Mouse (Mus musculus) midbrain, embryonic 16.5 days (tissue): ENCODE data around the gene Akr1c13. TPM values are rescaled to one million over a fixed set of nuclear protein-coding genes. Genes with fewer than 3 reads are reported as not detected.
"Not testable (repeated sequence)": the region's sequence is repeated elsewhere in the genome, so short reads cannot be mapped to it uniquely, and the experiment has no call there.

Experiments used
- ATAC-seq: fragments of 200-750 bp; cut with Nextera tagmentation; 2 replicates; pipeline ENCODE4 v1.8.0; 2017; ENCODE audit warnings: moderate TSS enrichment
- H3K27ac ChIP-seq: fragments of 300-500 bp; sonication (generic); 2 replicates; pipeline ENCODE4 v1.5.1; 2014; ENCODE audit warnings: mild to moderate bottlenecking, low read length, mixed read lengths
- H3K27me3 ChIP-seq: fragments of 300-500 bp; sonication (generic); 2 replicates; pipeline ENCODE4 v1.6.1; 2014; ENCODE audit warnings: low read depth, low read length, mixed read lengths; ENCODE audit not compliant: control insufficient read depth, insufficient read depth
- H3K36me3 ChIP-seq: fragments of 300-500 bp; sonication (generic); 2 replicates; pipeline ENCODE4 v1.6.1; 2014; ENCODE audit warnings: mild to moderate bottlenecking, low read length, moderate library complexity, mixed read lengths; ENCODE audit not compliant: control insufficient read depth, insufficient read depth
- H3K4me1 ChIP-seq: fragments of 300-500 bp; sonication (generic); 2 replicates; pipeline ENCODE4 v1.6.1; 2014; ENCODE audit warnings: mild to moderate bottlenecking, low read length, mixed read lengths; ENCODE audit not compliant: control insufficient read depth, insufficient read depth
- H3K4me2 ChIP-seq: fragments of 300-500 bp; sonication (generic); 2 replicates; pipeline ENCODE4 v1.6.1; 2014; ENCODE audit warnings: mild to moderate bottlenecking, low read length, mixed read lengths
- H3K4me3 ChIP-seq: fragments of 300-500 bp; sonication (generic); 2 replicates; pipeline ENCODE4 v1.5.1; 2014; ENCODE audit warnings: low read depth, mild to moderate bottlenecking, low read length, moderate library complexity, mixed read lengths
- H3K9ac ChIP-seq: fragments of 300-500 bp; sonication (generic); 2 replicates; pipeline ENCODE4 v1.6.1; 2014; ENCODE audit warnings: low read depth, low read length, mixed read lengths
- H3K9me3 ChIP-seq: fragments of 300-500 bp; sonication (generic); replicated peaks from 2 replicates; pipeline ENCODE4 v1.6.1; 2014; ENCODE audit warnings: mild to moderate bottlenecking, low read length, mixed read lengths; ENCODE audit not compliant: control insufficient read depth, poor library complexity, severe bottlenecking
- WGBS: fragments of 180-500 bp; shearing (Covaris S2); extraction: QIAGEN DNeasy Blood & Tissue Kit; methylation state at CpG from one replicate; pipeline ENCODE4 v1.1.7; 2014; 5-methylcytosine and 5-hydroxymethylcytosine counted together
- polyA plus RNA-seq: library from polyadenylated mRNA; unstranded; fragments of >200 nt; fragmentation: Nextera tagmentation; extraction: Ambion mirVana; gene quantifications from 2 replicates; pipeline ENCODE4 v1.2.1, GENCODE M21; 2015

Gene Akr1c13
- polyA plus RNA-seq, 1 experiment from 2014 or later: 1.5 TPM

DNA sequence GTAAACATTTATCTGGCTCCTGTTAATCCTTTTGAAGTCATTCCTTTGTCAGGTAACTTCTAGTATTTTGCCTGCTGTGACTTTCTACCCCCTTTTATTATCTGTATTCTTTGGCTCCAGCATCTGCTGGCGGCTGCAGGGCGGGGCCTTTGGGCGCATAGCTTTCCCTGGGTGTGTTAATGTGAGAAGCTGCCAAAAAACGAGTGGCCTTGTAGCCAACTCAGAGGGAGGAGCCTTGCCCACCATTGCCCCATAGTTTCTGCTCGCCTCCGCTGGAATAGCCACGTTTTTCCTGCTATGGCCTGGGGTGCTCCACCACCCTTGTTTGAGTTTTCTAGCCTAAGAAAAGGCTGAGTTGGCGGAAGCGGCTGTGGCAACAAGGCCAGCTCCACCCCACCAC is 7.8 kb upstream of the Akr1c13 start:
- no peak overlapping the region for H3K4me3 ChIP-seq
- H3K9ac ChIP-seq: no peak overlapping the region
- no peaks in the 10 kb centered on the region for H3K4me1 ChIP-seq
- H3K4me2 ChIP-seq: no peak overlapping the region
- 0 out of 2 replicates have a peak, but pooled peaks cover 2% of the 10 kb centered on the region for H3K9me3 ChIP-seq
- ATAC-seq: no peak
- no peaks in the 10 kb centered on the region for H3K27me3 ChIP-seq
- H3K36me3 ChIP-seq: no peaks in the 10 kb centered on the region
- no peak overlapping the region for H3K27ac ChIP-seq
- WGBS: 68% methylated on average over 9 of the region's 9 CpGs

- H3K27ac ChIP-seq, H3K4me2 ChIP-seq, ATAC-seq, H3K27me3 ChIP-seq, H3K36me3 ChIP-seq, H3K4me3 ChIP-seq, H3K9me3 ChIP-seq, H3K4me1 ChIP-seq, H3K9ac ChIP-seq: not testable (repeated sequence)
- 82% methylated on average over 7 of the region's 7 CpGs for WGBS
Measured at GRCm38 (mm10) chr13:4186641-4187411, 4.1 kb upstream of the Akr1c13 start.

DNA sequence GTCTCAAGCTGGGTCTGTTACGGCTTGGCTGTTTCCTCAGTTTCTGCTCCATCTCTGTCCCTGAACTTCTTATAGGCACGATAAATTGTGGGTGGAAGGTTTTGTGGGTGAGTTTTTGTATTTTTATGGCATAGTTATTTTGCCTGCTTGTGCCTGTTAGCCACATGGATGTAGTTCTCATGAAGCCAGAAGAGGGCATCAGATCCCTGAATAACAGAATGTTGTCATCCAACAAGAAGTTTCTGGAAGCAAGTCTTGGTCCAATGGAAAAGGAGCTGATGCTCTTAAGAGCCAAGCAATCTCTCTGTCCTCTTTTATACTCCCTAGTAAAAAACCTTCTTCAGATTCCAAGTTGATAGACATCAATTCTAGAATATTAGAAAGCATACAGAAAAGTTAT is 2.8 kb upstream of the Akr1c13 start:
- H3K27me3 ChIP-seq: no peaks in the 10 kb centered on the region
- H3K4me3 ChIP-seq: no peak overlapping the region
- H3K27ac ChIP-seq: no peak overlapping the region
- no peak for ATAC-seq
- H3K9ac ChIP-seq: no peak overlapping the region
- no peaks in the 10 kb centered on the region for H3K36me3 ChIP-seq
- H3K9me3 ChIP-seq: no peaks in the 10 kb centered on the region
- 85% methylated on average over 2 of the region's 2 CpGs for WGBS
- H3K4me2 ChIP-seq: no peak overlapping the region
- no peaks in the 10 kb centered on the region for H3K4me1 ChIP-seq

DNA sequence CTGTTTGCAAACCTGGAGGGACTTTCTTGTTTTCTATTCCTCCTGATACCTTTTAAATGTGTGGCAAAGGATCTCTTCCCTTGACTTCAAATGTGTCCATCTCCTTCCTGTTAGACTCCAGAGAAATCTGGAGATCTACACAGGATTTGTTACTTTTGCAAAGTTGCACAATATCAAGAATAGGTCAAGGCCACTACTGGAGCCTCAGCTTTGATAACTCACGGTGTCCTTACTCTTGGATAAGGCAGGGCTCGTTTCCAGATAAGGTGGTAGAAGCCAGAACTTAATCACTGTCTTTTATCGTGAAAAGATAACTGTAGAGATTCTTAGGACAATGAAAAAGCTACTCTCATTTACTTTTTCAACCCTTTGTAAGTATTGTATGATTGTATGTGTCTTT is 1.6 kb downstream of the Akr1c13 start:
- ATAC-seq: no peak
- 75% methylated on average over 3 of the region's 3 CpGs for WGBS
- Histone ChIP-seq H3K9ac (no peak overlapping the region), H3K4me1 (no peaks in the 10 kb centered on the region), H3K36me3 (no peaks in the 10 kb centered on the region), H3K27ac (no peak overlapping the region), H3K9me3 (no peaks in the 10 kb centered on the region), H3K4me3 (no peak overlapping the region), H3K4me2 (no peak overlapping the region), H3K27me3 (no peaks in the 10 kb centered on the region)

GRCm38 (mm10) chr13:4206147-4206903 is 15.4 kb downstream of the Akr1c13 start:
- H3K9ac ChIP-seq: no peak overlapping the region
- H3K27me3 ChIP-seq: no peaks in the 10 kb centered on the region
- no peaks in the 10 kb centered on the region for H3K4me1 ChIP-seq
- no peak overlapping the region for H3K4me2 ChIP-seq
- no peaks in the 10 kb centered on the region for H3K36me3 ChIP-seq
- H3K9me3 ChIP-seq: no peaks in the 10 kb centered on the region
- no peak overlapping the region for H3K27ac ChIP-seq
- H3K4me3 ChIP-seq: no peak overlapping the region
- ATAC-seq: no peak
- WGBS: 35% methylated on average over 1 of the region's 1 CpGs

DNA sequence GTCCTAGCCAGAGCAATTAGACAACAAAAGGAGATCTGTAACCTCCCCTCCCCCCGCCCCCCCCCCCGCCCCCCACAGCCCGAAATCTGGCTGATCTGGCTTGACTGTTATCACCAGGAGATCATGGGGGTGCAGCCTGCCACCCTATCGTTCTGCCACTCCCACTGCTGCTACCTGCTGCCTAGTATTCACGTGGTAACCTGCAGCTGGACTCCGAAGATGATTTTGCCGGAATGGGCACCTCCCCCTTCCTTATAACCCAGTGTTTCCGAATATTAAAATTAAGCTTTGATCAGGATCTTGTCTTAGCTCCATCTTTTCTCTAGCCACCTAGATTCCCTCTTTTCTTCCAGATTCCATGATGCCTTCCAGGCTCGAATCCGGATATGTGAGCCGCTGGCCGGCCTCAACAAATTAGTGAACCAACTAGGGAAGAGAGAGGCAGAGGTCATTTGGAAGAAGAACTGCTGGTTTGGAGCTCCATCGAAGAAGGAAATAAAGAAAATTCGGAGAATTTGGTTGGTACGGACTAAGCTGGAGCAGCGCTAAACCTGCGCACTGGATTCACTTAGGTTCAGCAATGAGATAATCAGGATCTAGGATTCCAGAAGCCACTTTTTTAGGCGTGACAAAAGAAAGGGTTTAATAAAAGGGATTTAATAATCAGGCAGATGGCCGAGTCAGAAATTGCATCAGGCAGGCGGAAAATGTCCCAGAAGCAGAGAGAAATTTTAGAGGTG is 20.8 kb downstream of the Akr1c13 start:
- Histone ChIP-seq H3K27ac (no peak overlapping the region), H3K27me3 (no peaks in the 10 kb centered on the region), H3K4me1 (no peaks in the 10 kb centered on the region), H3K36me3 (no peaks in the 10 kb centered on the region), H3K9ac (no peak overlapping the region), H3K4me3 (no peak overlapping the region), H3K4me2 (no peak overlapping the region), H3K9me3 (no peaks in the 10 kb centered on the region)
- WGBS: 52% methylated on average over 19 of the region's 20 CpGs
- no peak for ATAC-seq

GRCm38 (mm10) chr13:4212309-4212708 is 21.4 kb downstream of the Akr1c13 start:
- no peaks in the 10 kb centered on the region for H3K36me3 ChIP-seq
- no peak overlapping the region for H3K4me3 ChIP-seq
- no peak overlapping the region for H3K9ac ChIP-seq
- H3K4me2 ChIP-seq: no peak overlapping the region
- 57% methylated on average over 3 of the region's 3 CpGs for WGBS
- no peak overlapping the region for H3K27ac ChIP-seq
- no peak for ATAC-seq
- no peaks in the 10 kb centered on the region for H3K4me1 ChIP-seq
- no peaks in the 10 kb centered on the region for H3K9me3 ChIP-seq
- H3K27me3 ChIP-seq: no peaks in the 10 kb centered on the region

GRCm38 (mm10) chr13:4215496-4215895 is 24.5 kb downstream of the Akr1c13 start:
- not testable (repeated sequence) for H3K9me3 ChIP-seq, H3K4me2 ChIP-seq, H3K9ac ChIP-seq, H3K4me3 ChIP-seq, H3K36me3 ChIP-seq, ATAC-seq, H3K27ac ChIP-seq, H3K4me1 ChIP-seq, H3K27me3 ChIP-seq
- WGBS: 75% methylated on average over 1 of the region's 1 CpGs

DNA sequence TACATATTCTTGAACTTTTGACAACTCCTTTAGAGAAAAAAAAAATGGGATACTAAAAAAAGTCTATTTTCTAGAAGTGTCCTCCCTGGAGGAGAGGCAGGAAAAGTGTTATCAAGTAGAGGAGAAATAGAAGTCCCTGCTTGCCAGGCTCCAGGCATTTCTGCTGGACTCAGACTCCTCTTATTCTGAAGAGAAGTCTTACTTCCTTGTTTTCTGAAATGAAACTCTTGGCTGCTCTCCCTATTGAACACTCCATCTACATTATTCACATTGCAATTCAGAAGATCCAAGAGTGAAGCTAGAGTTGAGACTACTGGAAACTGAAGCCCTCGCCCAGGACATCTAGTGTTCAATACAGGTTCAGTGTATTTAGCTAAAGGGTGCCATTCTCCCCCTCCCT is 37.5 kb downstream of the Akr1c13 start, which contains the start of gene Akr1c19:
Gene Akr1c19, plus strand, starts transcription at position 260 of the 400 bp plus-strand sequence.
- ATAC-seq: no peak
- Histone ChIP-seq H3K27ac (no peak within 1 kb of the TSS), H3K27me3 (no peaks in the 10 kb centered on the region), H3K4me3 (no peak within 1 kb of the TSS), H3K9ac (no peak within 1 kb of the TSS), H3K4me2 (no peak within 1 kb of the TSS), H3K36me3 (no peaks in the 10 kb centered on the region), H3K9me3 (no peaks in the 10 kb centered on the region), H3K4me1 (no peaks in the 10 kb centered on the region)
- WGBS: 80% methylated on average over 1 of the region's 1 CpGs
